Mouse (Mus musculus) midbrain, embryonic 10.5 days (tissue): ENCODE data around the gene Gm12216. TPM values are rescaled to one million over a fixed set of nuclear protein-coding genes. Genes with fewer than 3 reads are reported as not detected.

Source experiments
- DNase-seq: peaks from one replicate; pipeline ENCODE4 v3.0.0-alpha.2; 2017; ENCODE audit warnings: low spot score
- H3K27ac ChIP-seq: fragments of 300-500 bp; sonication (generic); replicated peaks from 2 replicates; pipeline ENCODE4 v1.5.1; 2016; ENCODE audit warnings: mild to moderate bottlenecking
- H3K27me3 ChIP-seq: fragments of 300-500 bp; sonication (generic); 2 replicates; pipeline ENCODE4 v1.6.1; 2016; ENCODE audit warnings: low read depth, mild to moderate bottlenecking; ENCODE audit not compliant: poor library complexity, severe bottlenecking
- H3K36me3 ChIP-seq: fragments of 300-500 bp; sonication (generic); 2 replicates; pipeline ENCODE4 v1.6.1; 2016; ENCODE audit warnings: mild to moderate bottlenecking, moderate library complexity
- H3K4me1 ChIP-seq: fragments of 300-500 bp; sonication (generic); 2 replicates; pipeline ENCODE4 v1.6.1; 2016
- H3K4me3 ChIP-seq: fragments of 300-500 bp; sonication (generic); 2 replicates; pipeline ENCODE4 v1.5.1; 2016; ENCODE audit warnings: mild to moderate bottlenecking, moderate library complexity
- H3K9me3 ChIP-seq: fragments of 300-500 bp; sonication (generic); replicated peaks from 2 replicates; pipeline ENCODE4 v1.6.1; 2016; ENCODE audit warnings: mild to moderate bottlenecking
- WGBS: fragments of 180-500 bp; shearing (Covaris S2); methylation state at CpG from one replicate; pipeline ENCODE4 v1.1.7; 2016; 5-methylcytosine and 5-hydroxymethylcytosine counted together
- polyA plus RNA-seq: library from polyadenylated mRNA; unstranded; fragments of >200 nt; fragmentation: Nextera tagmentation; extraction: Ambion mirVana; gene quantifications from 2 replicates; pipeline ENCODE4 v1.2.1, GENCODE M21; 2016

Gene Gm12216
- polyA plus RNA-seq, 1 experiment from 2014 or later = 0.22 TPM

GRCm38 (mm10) chr11:53839663-53840642, 19.1 kb downstream of the Gm12216 start:
- no peak overlapping the region for H3K4me3 ChIP-seq

DNA sequence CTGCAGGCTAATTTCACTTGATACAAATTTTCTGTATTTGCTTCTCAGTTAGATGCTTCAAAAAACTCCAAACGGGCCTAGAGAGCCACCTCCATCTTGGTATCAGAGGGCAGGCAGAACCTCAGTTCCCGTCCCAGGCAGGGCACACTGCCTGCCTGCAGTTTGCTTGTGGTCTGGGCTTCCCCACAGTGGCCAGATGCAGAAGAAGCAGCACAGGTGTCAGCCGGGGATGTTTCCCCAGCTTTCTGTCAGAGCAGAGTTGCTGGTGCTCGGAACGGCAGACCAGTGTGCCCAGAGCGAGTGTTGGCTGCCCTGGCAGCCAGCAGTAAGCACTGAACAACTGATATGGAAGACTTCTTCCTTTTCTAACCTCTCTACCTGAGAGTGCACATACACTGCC, 19.9 kb downstream of the Gm12216 start:
- no peak overlapping the region for H3K27ac ChIP-seq
- no peaks in the 10 kb centered on the region for H3K4me1 ChIP-seq
- WGBS = 84% methylated on average over 6 of the region's 6 CpGs
- DNase-seq = no peak
- no peaks in the 10 kb centered on the region for H3K9me3 ChIP-seq
- no peak overlapping the region for H3K4me3 ChIP-seq
- H3K36me3 ChIP-seq = no peaks in the 10 kb centered on the region
- H3K27me3 ChIP-seq = no peaks in the 10 kb centered on the region

More at GRCm38 (mm10) chr11:53839663-53840642, 19.1 kb downstream of the Gm12216 start:
- no peak for DNase-seq
- Histone ChIP-seq H3K27me3 (no peaks in the 10 kb centered on the region), H3K36me3 (no peaks in the 10 kb centered on the region), H3K9me3 (no peaks in the 10 kb centered on the region), H3K4me1 (no peaks in the 10 kb centered on the region), H3K27ac (no peak overlapping the region)
- 73% methylated on average over 8 of the region's 8 CpGs for WGBS

DNA sequence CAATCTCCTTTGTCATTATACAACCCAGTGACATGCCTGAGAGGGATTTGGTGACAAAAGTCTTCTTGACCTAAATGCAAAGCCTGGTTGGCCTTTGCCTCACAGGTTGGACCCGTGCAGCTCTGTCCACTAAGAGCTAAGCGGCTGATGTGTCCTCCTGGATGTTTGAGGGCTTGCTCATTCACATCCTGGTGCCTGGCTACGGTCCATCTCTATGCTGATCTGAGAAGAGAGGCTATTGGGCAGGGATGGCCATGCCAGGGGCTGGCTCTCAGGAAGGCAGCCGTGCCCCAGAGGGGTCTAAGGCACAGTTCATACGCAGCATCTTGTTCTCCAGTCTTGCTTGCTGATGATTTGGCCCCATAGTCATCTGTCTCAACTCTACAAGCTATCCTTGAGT, 21.3 kb downstream of the Gm12216 start:
- H3K27ac ChIP-seq = no peak overlapping the region
- no peak overlapping the region for H3K4me3 ChIP-seq
- no peaks in the 10 kb centered on the region for H3K36me3 ChIP-seq
- no peak for DNase-seq
- H3K9me3 ChIP-seq = no peaks in the 10 kb centered on the region
- H3K4me1 ChIP-seq = no peaks in the 10 kb centered on the region
- H3K27me3 ChIP-seq = no peaks in the 10 kb centered on the region
- WGBS = 84% methylated on average over 5 of the region's 5 CpGs

- DNase-seq = no peak
- 94% methylated on average over 4 of the region's 4 CpGs for WGBS
- Histone ChIP-seq H3K36me3 (no peaks in the 10 kb centered on the region), H3K9me3 (no peaks in the 10 kb centered on the region), H3K4me3 (no peak overlapping the region), H3K27me3 (no peaks in the 10 kb centered on the region), H3K4me1 (no peaks in the 10 kb centered on the region), H3K27ac (no peak overlapping the region)
Observed at GRCm38 (mm10) chr11:53835379-53836010, 23.6 kb downstream of the Gm12216 start.

GRCm38 (mm10) chr11:53825409-53825808, 33.6 kb downstream of the Gm12216 start:
- Histone ChIP-seq H3K36me3 (no peaks in the 10 kb centered on the region), H3K27ac (no peak overlapping the region), H3K27me3 (no peaks in the 10 kb centered on the region), H3K4me1 (no peaks in the 10 kb centered on the region), H3K4me3 (no peak overlapping the region), H3K9me3 (peaks cover 7% of the 10 kb centered on the region; the same call in 1 of the 2 replicates)
- WGBS = 86% methylated on average over 4 of the region's 4 CpGs
- no peak for DNase-seq

DNA sequence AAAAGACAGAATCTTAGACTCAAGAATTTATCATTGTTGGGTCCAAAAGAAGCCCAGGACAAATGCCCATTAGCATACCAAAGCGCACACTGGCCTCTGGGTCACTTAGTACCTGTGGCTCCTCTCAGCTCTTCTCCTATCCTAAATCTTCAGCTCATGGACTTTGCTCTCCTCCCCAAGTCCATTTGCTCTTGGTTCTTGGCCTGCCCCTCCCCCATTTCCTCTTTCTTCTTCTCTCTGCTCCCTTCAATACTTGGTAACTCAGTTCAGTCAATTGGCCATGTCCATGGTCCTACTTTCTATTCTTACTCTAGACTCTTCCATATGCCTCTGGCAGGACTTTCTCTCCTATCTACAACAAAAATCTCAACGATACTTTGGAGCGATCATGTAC, 37.1 kb downstream of the Gm12216 start:
- no peak overlapping the region for H3K27ac ChIP-seq
- no peak overlapping the region for H3K4me3 ChIP-seq
- no peaks in the 10 kb centered on the region for H3K27me3 ChIP-seq
- 89% methylated on average over 3 of the region's 3 CpGs for WGBS
- no peak for DNase-seq
- H3K36me3 ChIP-seq = no peaks in the 10 kb centered on the region
- H3K9me3 ChIP-seq = no peaks in the 10 kb centered on the region
- H3K4me1 ChIP-seq = peaks cover 4% of the 10 kb centered on the region; the same call in 1 of the 2 replicates

GRCm38 (mm10) chr11:53821230-53821944, 37.7 kb downstream of the Gm12216 start:
- H3K9me3 ChIP-seq = no peaks in the 10 kb centered on the region
- H3K27me3 ChIP-seq = no peaks in the 10 kb centered on the region
- DNase-seq = no peak
- WGBS = 89% methylated on average over 11 of the region's 11 CpGs
- H3K4me3 ChIP-seq = no peak overlapping the region
- no peak overlapping the region for H3K27ac ChIP-seq
- H3K4me1 ChIP-seq = peaks cover 4% of the 10 kb centered on the region; the same call in 1 of the 2 replicates
- no peaks in the 10 kb centered on the region for H3K36me3 ChIP-seq

DNA sequence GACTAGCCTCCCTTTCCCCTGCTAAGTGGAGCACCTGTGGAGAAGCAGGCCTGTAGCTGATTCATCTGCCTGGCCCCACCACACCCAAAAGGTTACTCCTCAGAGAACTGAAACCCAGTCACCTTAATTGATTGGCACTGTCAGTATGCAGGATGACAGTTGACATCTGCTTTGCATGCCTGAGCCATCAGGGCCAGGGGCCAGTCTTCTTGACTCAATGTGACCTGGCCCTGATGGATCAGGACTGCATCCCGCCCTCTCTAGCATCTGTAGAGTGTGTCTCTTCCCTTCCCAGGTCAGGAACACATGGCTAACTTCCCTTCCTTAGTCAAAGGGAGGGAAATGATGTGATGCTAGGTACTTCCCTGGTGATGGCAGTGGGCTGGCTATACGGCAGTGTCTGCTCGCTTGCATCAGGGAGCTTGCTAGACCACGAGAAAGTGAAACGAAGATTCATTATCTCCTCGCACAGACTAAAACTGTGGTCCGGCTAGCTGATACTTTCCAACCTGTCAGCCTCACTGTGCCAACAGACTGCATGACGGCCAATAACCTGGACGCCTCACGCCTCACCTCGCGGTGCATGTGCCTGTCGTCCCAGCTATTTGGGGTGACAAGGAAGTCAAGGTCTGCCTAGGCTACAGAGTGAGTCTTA, 38.4 kb downstream of the Gm12216 start:
- no peak for DNase-seq
- H3K4me3 ChIP-seq = no peak overlapping the region
- WGBS = 91% methylated on average over 13 of the region's 13 CpGs
- no peak overlapping the region for H3K27ac ChIP-seq
- H3K36me3 ChIP-seq = no peaks in the 10 kb centered on the region
- no peaks in the 10 kb centered on the region for H3K9me3 ChIP-seq
- peaks cover 4% of the 10 kb centered on the region; the same call in 1 of the 2 replicates for H3K4me1 ChIP-seq
- H3K27me3 ChIP-seq = no peaks in the 10 kb centered on the region

DNA sequence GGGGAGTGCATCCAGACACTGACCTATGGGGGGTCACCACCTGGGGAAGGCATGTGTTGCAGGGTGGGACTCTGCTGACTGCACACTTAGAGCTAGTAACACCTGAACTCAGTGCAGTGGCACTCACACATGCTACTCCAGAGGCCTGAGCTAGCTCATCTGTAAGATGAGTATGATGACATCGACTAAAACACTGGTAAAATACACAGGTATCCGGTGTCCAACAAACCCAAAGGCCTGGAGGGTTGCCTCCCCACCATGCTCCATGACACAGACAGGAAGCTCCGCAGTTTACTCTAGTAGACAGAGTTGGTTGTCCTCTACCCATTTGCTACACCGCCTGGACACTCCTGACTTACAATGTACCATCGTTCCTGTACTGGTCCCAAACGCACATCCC, 39.5 kb downstream of the Gm12216 start:
- WGBS = 92% methylated on average over 6 of the region's 6 CpGs
- Histone ChIP-seq H3K27ac (no peak overlapping the region), H3K4me1 (peaks cover 4% of the 10 kb centered on the region; the same call in 1 of the 2 replicates), H3K4me3 (no peak overlapping the region), H3K27me3 (no peaks in the 10 kb centered on the region), H3K9me3 (no peaks in the 10 kb centered on the region), H3K36me3 (no peaks in the 10 kb centered on the region)
- no peak for DNase-seq

- WGBS = 67% methylated on average over 6 of the region's 6 CpGs
- no peaks in the 10 kb centered on the region for H3K27me3 ChIP-seq
- DNase-seq = no peak
- no peak overlapping the region for H3K4me3 ChIP-seq
- H3K4me1 ChIP-seq = peaks cover 4% of the 10 kb centered on the region; the same call in 1 of the 2 replicates
- H3K36me3 ChIP-seq = no peaks in the 10 kb centered on the region
- H3K27ac ChIP-seq = no peak overlapping the region
- no peaks in the 10 kb centered on the region for H3K9me3 ChIP-seq
Observed at GRCm38 (mm10) chr11:53818794-53819193, 40.3 kb downstream of the Gm12216 start.

DNA sequence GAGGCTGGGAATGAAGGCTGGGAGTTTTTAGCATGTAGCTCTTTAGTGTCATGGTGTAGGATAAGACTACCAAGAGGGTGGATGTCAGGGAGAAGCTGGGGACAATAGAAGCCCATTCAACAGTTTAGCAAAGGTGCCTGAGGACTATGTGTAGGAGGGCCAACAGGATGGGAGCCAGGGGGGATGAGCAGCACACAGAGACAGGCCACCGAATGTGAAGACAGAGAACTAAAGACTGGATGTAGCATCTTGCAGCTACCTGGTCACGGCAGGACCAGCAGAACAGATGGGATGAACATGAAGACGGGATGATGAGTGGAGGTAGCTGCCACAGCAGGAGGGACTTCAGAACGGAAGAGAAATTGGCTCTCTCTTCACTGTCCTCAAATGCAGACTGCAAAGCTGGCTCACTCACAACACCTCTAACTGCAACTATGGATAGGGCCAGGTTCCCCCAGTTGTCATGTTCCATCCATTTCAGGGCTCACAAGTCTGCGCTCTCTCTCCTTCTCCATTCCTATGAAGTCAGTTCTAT, 42.1 kb downstream of the Gm12216 start:
- H3K27me3 ChIP-seq = no peaks in the 10 kb centered on the region
- no peaks in the 10 kb centered on the region for H3K36me3 ChIP-seq
- H3K9me3 ChIP-seq = no peaks in the 10 kb centered on the region
- H3K4me1 ChIP-seq = peaks cover 4% of the 10 kb centered on the region; the same call in 1 of the 2 replicates
- 87% methylated on average over 5 of the region's 5 CpGs for WGBS
- DNase-seq = no peak
- no peak overlapping the region for H3K4me3 ChIP-seq
- no peak overlapping the region for H3K27ac ChIP-seq

DNA sequence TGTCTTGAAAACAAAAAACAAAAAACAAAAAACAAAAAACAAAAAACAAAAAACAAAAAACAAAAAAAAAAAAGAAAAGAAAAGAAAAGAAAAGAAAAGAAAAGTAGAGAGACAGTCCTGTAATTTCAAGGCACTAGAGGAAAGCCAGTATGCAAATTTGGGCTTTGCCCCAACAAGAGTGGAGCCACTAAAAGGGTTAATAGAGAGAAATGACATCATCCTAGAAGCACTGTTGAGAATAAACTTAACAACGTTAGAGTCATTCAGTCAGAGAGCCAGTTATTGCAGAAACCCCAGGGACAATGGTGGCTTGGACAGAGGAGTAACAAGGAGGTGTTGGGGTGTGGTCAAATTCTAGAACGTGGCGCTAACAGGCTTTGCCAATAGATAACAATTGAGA, 44.2 kb downstream of the Gm12216 start:
- WGBS = 72% methylated on average over 3 of the region's 3 CpGs

More for the DNA sequence above, 44.2 kb downstream of the Gm12216 start:
- no peak overlapping the region for H3K27ac ChIP-seq
- H3K4me1 ChIP-seq = peaks cover 4% of the 10 kb centered on the region; the same call in 1 of the 2 replicates
- no peak for DNase-seq
- H3K4me3 ChIP-seq = no peak overlapping the region
- H3K9me3 ChIP-seq = no peaks in the 10 kb centered on the region
- H3K36me3 ChIP-seq = no peaks in the 10 kb centered on the region
- no peaks in the 10 kb centered on the region for H3K27me3 ChIP-seq
